Mouse (Mus musculus) cerebellum, postnatal 4 days (tissue): ENCODE results near the gene B230217C12Rik.

Source experiments
- DNase-seq, 2 experiments: peaks; one replicate each; pipeline ENCODE4 v3.0.0; 2022; ENCODE audit warnings: low spot score in 2 of 2, mixed read lengths in 1 of 2

The B230217C12Rik gene

GRCm38 (mm10) chr11:97809235-97810121 is 31.1 kb upstream of the B230217C12Rik start:
- no peak for DNase-seq

GRCm38 (mm10) chr11:97810356-97810755 is 30.2 kb upstream of the B230217C12Rik start:
- no peak for DNase-seq

- no peak for DNase-seq
Measured at GRCm38 (mm10) chr11:97810970-97811369, 29.6 kb upstream of the B230217C12Rik start.

GRCm38 (mm10) chr11:97811569-97812362 is 28.8 kb upstream of the B230217C12Rik start:
- DNase-seq, result no peak

GRCm38 (mm10) chr11:97812491-97812921 is 28.1 kb upstream of the B230217C12Rik start:
- peak in 1 of 2 experiments; percentile 49 for DNase-seq

GRCm38 (mm10) chr11:97813085-97813484 is 27.5 kb upstream of the B230217C12Rik start:
- DNase-seq, result no peak

- no peak for DNase-seq
Measured at GRCm38 (mm10) chr11:97813746-97814515, 26.6 kb upstream of the B230217C12Rik start.

- DNase-seq, result no peak
Measured at GRCm38 (mm10) chr11:97815736-97816135, 24.8 kb upstream of the B230217C12Rik start.

- no peak for DNase-seq
Measured at GRCm38 (mm10) chr11:97816176-97816575, 24.4 kb upstream of the B230217C12Rik start.

- no peak for DNase-seq
Measured at GRCm38 (mm10) chr11:97816916-97817315, 23.7 kb upstream of the B230217C12Rik start.

GRCm38 (mm10) chr11:97817379-97817778 is 23.2 kb upstream of the B230217C12Rik start:
- no peak for DNase-seq

- no peak for DNase-seq
Measured at GRCm38 (mm10) chr11:97818003-97818402, 22.6 kb upstream of the B230217C12Rik start.

GRCm38 (mm10) chr11:97818571-97818970 is 22.0 kb upstream of the B230217C12Rik start:
- peak in 1 of 2 experiments; percentile 60 for DNase-seq

GRCm38 (mm10) chr11:97819102-97819501 is 21.5 kb upstream of the B230217C12Rik start:
- DNase-seq, result no peak

GRCm38 (mm10) chr11:97819923-97820322 is 20.7 kb upstream of the B230217C12Rik start:
- DNase-seq, result no peak

- DNase-seq, result no peak
Measured at GRCm38 (mm10) chr11:97820840-97821239, 19.7 kb upstream of the B230217C12Rik start.

GRCm38 (mm10) chr11:97821401-97822064 is 19.0 kb upstream of the B230217C12Rik start:
- no peak for DNase-seq

GRCm38 (mm10) chr11:97822840-97823603 is 17.6 kb upstream of the B230217C12Rik start:
- no peak for DNase-seq

- no peak for DNase-seq
Measured at GRCm38 (mm10) chr11:97824168-97824567, 16.4 kb upstream of the B230217C12Rik start.

- DNase-seq, result no peak
Measured at GRCm38 (mm10) chr11:97824895-97825294, 15.7 kb upstream of the B230217C12Rik start.
